Mouse (Mus musculus) CH12F3 (cell line): ENCODE results near the gene Hoxc5.

ENCODE experiments used
- in situ Hi-C: fragments of 300-500 bp; cut with MboI; formaldehyde crosslinking; loops from 2 replicates; pipeline ENCODE4 v1.14.3; 2020; ENCODE audit warnings: low sequenced_read_pairs

Gene Hoxc5

DNA sequence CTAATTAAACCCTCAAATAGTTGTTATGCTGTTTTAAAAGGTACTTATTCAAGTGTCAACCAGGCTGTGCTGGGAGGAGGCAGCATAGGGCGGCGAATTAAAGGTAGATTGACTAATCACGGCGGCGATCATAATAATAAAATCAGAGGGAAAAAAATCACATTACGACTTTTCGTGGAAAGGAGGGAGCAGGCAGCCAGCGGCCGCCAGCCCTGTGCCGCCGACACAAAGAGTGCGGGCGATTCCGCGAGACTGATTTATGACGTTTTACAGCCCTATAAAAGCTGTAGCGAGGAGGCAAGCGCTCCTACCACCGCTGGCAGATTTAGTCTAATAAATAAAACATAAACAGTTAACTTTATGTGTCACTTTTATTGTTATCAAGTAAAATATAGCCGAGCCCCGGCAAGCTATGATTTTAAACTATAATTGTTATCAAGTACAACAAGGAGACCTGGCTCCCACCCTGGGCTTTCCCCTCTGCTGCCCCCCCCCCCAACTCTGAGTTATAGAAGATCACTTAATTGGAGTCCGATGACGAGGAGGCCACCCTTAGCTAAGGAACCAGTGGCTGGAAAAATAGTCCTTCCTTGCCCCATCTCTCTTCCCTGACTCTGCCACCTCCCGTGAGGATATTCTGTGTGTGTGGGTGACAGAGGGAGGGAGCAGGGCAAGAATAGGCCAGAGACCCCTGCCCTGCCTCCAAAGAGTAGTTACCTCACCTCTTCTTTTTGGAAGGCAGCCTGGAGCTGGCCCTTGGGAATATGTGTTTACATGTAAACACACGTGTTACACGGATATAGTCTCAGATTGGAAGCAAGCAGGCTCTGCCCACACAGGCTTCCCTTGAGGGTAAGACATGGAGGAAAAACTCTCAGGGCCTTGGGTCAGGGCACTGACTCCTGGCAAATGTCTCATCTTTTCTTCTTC, 65.7 kb downstream of the Hoxc5 start:
- in situ Hi-C loops, result no loop called here

DNA sequence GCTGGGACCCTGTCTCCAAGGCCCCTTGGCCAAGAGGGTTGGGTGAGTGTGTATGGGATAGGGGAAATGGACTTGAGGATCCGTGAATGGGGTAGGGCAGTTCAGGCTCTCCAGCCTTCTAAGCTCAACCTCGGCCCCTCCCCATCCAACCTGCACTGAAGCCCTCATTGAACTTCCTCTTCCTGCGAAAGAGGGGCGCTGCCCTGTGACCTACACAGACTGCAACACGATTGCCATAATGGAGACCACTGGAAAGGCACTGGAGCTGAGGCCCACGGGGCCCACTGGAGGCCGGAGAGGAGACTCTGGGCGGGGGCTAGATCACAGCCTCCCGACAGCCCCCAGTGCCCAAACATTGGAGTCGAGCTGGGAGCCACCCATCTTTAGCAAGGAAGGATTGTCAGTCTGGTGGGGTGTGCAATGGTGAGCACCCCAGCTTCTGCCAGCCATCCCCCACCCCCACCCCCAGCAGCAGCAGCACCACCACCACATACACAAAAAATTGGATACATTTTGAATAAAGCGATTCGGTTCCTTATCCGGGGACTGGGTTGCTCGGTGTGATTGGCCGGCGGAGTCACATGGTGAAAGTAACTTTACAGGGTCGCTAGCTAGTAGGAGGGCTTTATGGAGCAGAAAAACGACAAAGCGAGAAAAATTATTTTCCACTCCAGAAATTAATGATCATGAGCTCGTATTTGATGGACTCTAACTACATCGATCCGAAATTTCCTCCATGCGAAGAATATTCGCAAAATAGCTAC, 67.0 kb downstream of the Hoxc5 start:
- in situ Hi-C loops, result no loop called here

DNA sequence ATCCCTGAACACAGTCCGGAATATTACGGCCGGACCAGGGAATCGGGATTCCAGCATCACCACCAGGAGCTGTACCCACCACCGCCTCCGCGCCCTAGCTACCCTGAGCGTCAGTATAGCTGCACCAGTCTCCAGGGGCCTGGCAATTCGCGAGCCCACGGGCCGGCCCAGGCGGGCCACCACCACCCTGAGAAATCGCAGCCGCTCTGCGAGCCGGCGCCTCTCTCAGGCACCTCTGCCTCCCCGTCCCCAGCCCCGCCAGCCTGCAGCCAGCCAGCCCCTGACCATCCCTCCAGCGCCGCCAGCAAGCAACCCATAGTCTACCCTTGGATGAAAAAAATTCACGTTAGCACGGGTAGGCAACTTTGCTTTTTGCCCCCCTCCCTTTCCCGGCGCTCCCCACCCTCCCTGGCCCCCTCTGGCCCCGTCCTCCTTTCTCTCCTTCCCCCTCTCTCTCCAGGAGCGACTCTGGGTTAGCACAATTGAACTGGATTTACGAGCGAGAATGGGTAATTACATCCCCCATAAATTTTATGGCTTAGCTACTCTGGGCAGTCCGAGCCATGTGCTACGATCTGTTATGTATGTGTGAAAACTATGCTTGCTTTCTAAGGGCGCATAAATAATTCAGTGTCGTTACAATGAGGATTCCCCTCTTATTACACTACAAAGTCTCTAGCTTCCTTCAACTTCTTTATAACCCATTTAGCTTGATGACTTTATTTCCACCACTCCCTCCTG, 67.7 kb downstream of the Hoxc5 start:
- in situ Hi-C loops, result no loop called here

DNA sequence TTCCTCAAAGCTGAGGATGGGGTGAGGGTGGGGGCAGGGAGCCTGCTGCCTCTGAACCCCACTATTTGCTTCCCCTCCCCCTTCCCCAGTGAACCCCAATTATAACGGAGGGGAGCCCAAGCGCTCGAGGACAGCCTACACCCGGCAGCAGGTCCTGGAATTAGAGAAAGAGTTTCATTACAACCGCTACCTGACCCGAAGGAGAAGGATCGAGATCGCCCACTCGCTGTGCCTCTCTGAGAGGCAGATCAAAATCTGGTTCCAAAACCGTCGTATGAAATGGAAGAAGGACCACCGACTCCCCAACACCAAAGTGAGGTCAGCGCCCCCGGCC, 68.3 kb downstream of the Hoxc5 start:
- in situ Hi-C loops, result no loop called here

DNA sequence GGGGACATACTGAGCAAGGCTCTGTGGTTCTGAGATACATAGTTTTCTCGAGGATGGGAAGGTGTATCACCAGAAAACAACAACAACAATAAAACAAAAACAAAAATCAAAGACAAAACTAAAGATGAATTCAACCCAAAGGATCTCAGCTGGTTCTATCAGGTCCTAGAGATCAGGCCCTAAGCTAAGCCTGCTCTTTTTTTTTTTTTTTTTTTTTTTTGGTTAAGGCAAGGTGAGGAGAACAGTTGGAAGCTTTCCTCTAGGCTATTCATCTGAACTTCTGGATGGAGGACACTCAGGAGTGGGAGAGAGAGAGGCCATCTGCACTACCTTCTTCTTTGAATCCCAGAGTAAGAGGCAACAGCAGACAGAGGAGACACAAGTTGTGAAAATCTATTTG, 70.3 kb downstream of the Hoxc5 start:
- in situ Hi-C loops, result no loop called here

DNA sequence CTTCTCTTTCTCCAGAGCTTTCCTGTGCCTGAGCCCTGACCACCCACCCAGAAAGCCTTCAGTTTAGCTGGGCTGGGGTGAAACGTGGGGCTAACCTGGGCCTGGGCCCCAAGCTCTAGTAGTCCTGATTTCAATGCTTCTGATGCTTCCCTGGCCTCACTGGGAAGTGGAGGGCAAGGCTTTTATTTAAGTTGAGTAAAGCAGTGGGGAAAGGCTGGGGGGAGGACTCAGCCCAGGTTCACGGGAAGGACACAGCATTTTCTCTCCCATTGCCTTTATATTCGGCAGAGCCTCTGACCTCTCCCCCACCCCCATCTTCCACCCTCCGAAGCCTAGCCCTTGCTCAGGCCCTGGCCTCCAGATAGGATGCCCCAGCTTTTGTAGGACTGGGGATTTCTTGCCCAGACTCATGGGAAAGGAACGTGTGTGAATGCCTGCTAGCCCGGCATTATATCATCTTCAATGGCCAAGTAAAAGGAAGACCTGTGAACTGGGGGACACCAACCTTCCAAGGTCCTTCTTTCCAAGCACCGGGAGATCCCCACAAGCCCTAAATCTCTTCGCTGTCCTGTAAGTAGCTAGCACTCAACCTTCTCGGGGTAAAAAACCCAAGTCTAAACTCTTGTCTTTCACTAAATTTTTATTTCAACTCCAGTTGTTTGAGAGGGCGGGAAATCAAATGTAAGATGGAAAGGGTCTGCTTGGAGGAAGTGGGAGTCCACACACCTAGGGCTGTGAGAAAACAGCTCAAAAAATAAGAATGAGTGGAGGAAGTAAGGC, 71.6 kb downstream of the Hoxc5 start:
- in situ Hi-C loops, result no loop called here

DNA sequence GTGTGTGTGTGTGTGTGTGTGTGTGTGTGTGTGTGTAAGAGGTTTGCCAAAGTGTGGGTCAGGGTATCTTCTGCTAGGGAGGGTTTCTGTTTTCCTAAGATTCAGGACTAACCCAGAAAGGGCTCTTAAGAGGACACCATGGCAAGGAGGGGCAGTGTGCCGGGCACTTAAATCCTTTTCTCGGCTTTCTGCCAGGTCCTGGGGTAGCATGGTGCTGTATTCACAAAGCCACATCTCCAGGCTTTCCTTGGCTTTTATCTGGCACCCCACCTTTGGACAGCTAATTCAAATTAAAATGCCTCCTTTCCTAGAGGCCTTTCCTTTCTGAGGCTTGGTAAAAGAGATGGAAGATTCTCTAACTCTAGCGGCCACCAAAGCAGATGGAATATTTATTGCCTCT, 72.4 kb downstream of the Hoxc5 start:
- in situ Hi-C loops, result no loop called here

DNA sequence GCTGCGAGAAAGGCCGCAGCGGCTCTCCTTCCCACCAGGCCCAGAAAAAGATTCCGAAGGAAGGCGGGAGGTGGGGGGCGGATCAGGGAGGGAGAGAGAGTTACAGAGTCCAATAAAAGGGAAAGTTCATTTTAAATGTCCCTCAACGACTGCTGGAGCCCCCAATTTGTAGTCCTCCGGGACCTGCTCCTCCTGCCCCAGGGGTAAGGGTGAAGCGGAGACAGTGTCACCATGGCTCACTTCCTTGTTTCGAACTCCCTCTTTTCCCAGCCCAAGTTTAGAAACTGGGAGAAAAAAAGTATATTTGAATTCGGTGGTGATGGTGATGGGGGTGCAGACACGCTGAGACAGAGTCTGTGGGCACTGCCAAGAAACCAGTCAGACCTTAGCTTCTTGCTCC, 73.4 kb downstream of the Hoxc5 start:
- in situ Hi-C loops, result no loop called here

DNA sequence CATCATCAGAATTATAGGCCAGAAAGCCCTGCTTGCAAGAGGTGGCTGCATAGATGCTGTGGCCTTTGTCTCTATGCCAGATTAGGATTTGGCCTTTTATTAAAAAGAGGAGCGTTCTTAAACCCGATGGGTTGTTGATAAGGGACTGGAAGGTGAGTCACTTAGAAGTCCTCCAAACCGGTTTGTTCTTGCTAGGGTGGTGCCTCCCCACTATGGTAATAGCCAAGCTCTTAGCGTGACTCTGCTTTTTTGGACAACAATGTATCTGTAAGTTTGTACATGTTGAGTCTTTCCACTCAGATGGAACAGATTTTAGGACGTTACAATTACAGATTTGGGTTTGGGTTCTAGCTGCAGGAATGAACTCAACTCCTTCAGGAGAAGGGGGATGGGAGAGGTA, 74.4 kb downstream of the Hoxc5 start:
- in situ Hi-C loops, result no loop called here

DNA sequence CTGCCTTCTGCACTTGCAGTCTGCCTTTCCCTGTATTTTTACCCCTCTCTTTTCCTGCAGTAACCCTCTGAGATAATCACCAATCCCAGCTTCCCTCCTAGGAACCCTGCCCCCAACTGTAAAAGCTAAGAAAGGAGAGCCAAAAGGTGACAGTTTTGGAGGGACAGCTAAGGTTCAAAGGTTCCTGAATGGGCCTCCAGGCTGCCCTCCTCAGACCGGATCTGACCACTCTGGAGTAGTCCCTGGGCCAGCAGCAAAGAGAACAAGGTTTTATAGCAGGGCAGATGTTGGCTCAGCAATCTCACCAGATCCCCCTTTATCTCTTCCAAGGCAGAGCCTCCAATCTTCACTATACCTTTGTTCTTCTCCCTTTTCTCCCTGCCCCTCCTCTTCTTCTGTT, 75.0 kb downstream of the Hoxc5 start:
- in situ Hi-C loops, result no loop called here

DNA sequence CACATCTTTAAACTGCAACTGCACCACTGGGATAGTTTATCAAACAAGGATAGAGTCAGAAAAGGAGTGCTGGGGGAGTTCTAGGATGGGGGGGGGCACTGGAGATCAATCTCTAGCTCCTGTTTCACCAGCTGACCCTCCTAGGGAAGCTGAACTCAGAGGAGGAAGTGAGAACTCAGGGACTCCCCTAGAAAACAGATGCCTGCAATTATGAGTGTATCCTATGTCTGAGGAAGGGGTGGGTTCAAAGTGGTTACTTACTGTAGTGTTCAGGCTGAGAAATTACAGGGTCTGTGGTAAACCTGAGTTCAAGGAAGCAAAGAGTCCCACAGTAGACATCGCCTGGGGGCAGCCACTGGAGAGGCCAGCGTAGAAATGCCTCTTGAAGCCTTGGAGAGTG, 84.4 kb downstream of the Hoxc5 start:
- in situ Hi-C loops, result no loop called here

DNA sequence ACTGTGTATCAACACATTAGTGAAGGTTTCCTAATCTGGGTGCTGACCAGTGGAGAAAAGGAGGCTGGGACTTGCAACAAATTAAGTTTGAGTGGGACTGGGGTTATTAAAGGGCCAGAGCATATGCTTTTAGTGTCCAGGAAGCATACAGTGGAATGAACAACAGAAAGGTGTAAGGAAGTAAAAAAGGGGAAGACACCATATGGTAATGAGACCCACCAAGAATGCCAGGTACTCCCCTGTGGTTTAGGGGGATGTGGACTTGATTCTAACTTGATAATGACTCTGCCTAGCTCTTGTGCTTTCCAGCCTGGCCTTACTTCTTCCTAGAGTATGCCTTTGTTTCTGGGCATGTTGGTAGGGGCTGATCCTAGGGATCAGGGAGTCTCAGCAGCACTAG, 86.0 kb downstream of the Hoxc5 start:
- in situ Hi-C loops, result no loop called here

DNA sequence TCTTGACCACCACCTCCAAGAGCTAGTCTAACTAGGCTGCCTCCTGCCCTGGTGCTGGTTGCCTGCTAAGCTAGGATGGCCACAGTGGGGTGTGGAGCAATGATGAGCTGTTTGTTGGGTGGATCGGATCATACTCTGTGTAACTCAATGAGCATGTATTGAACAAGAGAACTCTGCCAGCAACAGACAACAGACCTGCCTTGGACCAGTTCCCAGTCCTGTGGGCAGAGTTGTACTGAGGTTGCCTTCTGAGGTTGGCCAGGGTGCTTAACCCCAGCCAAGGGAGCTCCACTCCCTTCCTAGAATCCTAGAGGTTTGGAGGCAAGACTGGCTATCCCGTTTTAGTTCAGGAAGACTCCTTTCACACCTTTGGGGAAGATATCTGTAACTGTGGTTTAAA, 89.2 kb downstream of the Hoxc5 start:
- in situ Hi-C loops, result no loop called here

DNA sequence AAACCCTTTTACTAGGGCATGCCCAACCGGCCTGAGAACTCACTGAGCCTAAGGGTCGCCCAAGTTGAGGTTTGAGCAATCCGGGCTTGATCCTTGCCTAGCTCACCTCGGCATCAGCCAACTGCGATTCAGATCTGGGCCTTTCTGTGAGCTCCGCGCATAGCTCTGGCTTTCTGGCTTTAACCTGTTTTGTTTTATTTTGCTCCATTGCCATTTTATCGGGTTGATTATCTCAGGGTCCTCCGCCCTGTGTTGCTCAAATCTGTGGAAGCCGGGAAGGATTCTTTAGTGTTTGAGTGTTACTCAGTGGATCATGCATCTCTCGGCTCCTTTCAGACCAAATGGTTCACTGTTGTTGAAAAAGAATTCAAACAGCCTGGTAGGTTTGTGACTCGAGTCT, 91.5 kb downstream of the Hoxc5 start:
- in situ Hi-C loops, result no loop called here

DNA sequence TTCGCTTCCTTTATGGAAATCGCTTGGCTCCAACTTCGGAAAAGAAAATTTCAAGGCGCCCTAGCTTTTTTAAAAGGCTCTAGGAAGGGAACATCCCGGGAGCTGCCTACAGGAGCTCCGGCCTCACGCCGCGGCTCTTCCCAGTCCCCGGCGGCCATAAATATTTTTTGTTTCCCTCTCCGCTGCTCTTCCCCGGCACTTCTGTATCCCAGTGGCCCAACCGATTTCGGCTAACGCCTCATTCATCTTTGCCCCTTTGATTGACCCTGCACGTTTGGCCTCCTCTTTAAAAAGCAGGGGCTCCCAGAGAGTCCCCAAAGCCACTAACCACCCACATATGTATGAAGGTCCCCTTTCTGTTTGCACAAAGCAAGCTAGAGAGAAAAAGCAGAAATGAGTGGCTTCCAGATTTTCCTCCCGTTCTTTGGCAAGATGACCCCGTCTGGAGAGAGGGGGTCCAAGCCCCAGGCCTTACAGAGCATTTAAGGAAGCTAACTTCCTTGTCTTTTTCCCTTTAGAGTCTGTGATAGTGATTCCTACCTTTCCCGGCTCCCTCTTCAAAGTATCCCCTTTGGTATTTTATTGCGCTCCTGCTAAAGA, 92.2 kb downstream of the Hoxc5 start:
- in situ Hi-C loops, result no loop called here

DNA sequence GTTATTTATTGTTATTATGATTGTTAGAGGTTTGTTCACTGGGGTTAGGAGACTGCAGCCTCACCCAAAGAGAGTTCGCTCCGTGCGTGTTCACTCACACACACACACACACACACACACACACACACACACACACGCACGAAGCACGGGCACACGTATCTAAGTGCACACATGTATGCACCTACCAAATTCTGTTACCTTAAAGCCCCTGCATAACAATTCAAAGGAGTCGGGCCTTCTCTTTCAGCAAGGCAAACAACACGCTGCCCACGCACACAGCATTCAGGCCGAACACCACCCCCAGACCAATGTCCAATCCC, 92.7 kb downstream of the Hoxc5 start:
- in situ Hi-C loops, result no loop called here

DNA sequence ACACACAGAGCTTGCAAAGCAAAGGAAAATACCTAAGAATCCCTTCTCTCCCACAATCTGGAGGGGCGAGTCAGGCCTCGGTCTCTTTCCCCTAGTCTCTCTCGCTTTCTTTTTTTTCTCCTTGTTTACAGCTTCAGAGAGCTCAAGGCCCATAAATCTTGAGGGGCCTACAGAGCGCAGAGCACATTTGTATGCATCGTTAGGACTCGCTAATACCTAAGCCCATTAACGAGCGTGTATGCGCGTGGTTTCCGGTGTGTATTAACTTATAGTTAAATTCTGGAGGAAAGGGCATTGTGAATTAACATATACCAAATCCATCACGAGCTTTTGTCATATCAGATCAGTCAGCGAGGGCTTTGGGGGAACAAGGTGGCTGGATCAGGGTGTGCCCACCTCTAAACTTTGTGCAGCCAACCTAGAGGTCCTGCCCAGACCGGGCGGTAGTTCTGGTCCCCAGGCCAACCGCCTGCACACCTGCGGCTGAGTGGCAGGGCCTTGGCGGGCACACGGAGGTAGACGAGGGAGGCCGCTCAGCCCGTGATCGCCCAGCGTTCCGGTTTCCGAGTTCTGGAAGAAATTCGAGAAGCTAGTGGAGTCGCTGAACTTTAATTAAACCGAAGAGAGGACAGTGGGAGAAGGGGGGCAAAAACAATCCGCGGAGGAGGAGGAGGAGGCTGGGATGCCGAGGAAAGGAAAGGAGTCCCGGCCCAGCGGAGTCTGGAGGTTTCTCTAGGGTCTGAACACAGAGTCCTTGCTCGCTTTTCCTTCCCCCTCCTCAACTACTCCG, 93.3 kb downstream of the Hoxc5 start:
- in situ Hi-C loops, result no loop called here

DNA sequence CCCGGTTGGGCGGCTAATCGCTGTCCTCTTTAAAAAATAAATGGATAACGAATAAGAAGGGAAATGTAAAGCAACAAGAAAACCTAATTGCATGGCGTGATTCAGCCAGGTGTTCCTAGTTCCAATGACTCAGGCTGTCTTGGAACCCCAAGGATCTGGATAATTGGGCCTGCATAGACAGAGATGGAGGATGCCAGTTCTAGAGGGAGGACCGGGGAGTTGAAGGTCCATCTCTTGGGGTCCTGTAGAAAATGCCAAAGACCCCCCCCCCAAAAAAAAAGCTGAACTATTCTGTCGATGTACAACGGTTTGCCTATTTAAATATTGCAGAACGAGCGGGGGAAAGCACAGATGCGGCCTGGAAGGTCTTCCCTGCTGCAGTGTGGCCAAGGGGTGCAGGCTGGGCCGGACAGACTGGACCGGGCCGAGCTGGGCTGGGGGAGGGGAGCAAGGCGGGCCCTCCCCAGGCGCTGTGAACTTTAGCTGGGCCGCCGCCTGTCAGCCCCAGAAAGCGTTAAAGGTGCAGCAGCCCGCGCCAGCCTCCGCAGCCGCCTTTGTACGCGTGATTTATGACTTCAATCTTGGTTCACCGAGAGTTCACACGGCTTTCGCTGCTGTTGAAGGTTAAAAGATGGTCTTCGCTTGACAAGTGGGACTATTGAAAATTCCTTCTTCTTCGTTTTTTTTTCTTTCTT, 94.0 kb downstream of the Hoxc5 start:
- in situ Hi-C loops, result no loop called here

DNA sequence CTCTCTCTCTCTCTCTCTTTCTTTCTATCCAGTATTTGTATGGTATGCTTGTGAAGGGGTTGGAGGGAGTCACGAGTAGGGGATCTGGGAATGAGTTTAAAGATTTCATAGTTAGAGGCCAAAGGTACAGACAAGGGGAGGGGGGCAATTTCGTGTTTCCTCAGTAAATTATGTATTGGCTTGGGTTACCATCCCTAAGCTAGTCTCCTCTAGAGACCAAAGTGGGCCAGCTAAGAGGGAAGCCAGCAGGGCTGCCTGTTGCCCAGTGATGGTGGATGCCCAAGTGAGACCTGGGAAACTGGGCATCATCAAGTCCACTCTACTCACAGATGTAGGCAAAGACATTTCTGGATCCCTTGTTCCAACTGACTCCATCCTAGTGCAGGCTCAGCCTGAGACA, 94.7 kb downstream of the Hoxc5 start:
- in situ Hi-C loops, result no loop called here
